Mouse (Mus musculus) thymus, adult 2 months (tissue): ENCODE measurements around the gene Acsl5.

ENCODE experiments used
- CTCF ChIP-seq: fragments of 200-500 bp; IDR thresholded peaks from 2 replicates; pipeline ENCODE4 v1.5.1; 2012; ENCODE audit warnings: mild to moderate bottlenecking, control low read depth, low read length, moderate library complexity, borderline replicate concordance; ENCODE audit not compliant: control insufficient read depth, poor library complexity, insufficient read depth; ENCODE audit errors: extremely low read depth
- POLR2A ChIP-seq: fragments of 200-500 bp; IDR thresholded peaks from 2 replicates; pipeline ENCODE4 v1.6.1; 2012; ENCODE audit warnings: mild to moderate bottlenecking, low read length, control low read depth, moderate library complexity; ENCODE audit not compliant: control insufficient read depth, poor library complexity, insufficient read depth; ENCODE audit errors: extremely low read depth

- no peak for TF ChIP-seq CTCF
- no peak for TF ChIP-seq POLR2A
These were observed 19.7 kb downstream of the Acsl5 start for GRCm38 (mm10) chr19:55271448-55271847.
